Mouse (Mus musculus) thymus, adult 2 months (tissue): Measurements from ENCODE around the gene Spock1. TPM values are rescaled to one million over a fixed set of nuclear protein-coding genes. Genes with fewer than 3 reads are reported as not detected.

ENCODE experiments used
- DNase-seq: peaks from one replicate; pipeline ENCODE4 v3.0.0; 2021
- H3K27ac ChIP-seq: fragments of 200-500 bp; 2 replicates; pipeline ENCODE4 v1.5.1; 2012; ENCODE audit warnings: low read length, control low read depth; ENCODE audit not compliant: control insufficient read depth, insufficient read depth
- H3K27me3 ChIP-seq: fragments of 200-500 bp; 2 replicates; pipeline ENCODE4 v1.6.1; 2012; ENCODE audit warnings: mild to moderate bottlenecking, low read length, moderate library complexity, mixed read lengths; ENCODE audit not compliant: control insufficient read depth, insufficient read depth
- H3K36me3 ChIP-seq: fragments of 200-500 bp; 2 replicates; pipeline ENCODE4 v1.6.1; 2012; ENCODE audit warnings: mild to moderate bottlenecking, low read length, moderate library complexity; ENCODE audit not compliant: control insufficient read depth, insufficient read depth
- H3K4me1 ChIP-seq: fragments of 200-500 bp; replicated peaks from 2 replicates; pipeline ENCODE4 v1.6.1; 2012; ENCODE audit warnings: low read length; ENCODE audit not compliant: control insufficient read depth, insufficient read depth
- H3K4me3 ChIP-seq: fragments of 200-500 bp; 2 replicates; pipeline ENCODE4 v1.5.1; 2012; ENCODE audit warnings: mild to moderate bottlenecking, low read length, control low read depth, moderate library complexity; ENCODE audit not compliant: control insufficient read depth, insufficient read depth
- CTCF ChIP-seq: fragments of 200-500 bp; IDR thresholded peaks from 2 replicates; pipeline ENCODE4 v1.5.1; 2012; ENCODE audit warnings: mild to moderate bottlenecking, control low read depth, low read length, moderate library complexity, borderline replicate concordance; ENCODE audit not compliant: control insufficient read depth, poor library complexity, insufficient read depth; ENCODE audit errors: extremely low read depth
- POLR2A ChIP-seq: fragments of 200-500 bp; IDR thresholded peaks from 2 replicates; pipeline ENCODE4 v1.6.1; 2012; ENCODE audit warnings: mild to moderate bottlenecking, low read length, control low read depth, moderate library complexity; ENCODE audit not compliant: control insufficient read depth, poor library complexity, insufficient read depth; ENCODE audit errors: extremely low read depth
- WGBS: fragments of 180-500 bp; shearing (Covaris S2); methylation state at CpG from one replicate; pipeline ENCODE4 v1.1.7; 2018; 5-methylcytosine and 5-hydroxymethylcytosine counted together
- polyA plus RNA-seq: library from polyadenylated mRNA; depleted of rRNA; stranded (reverse); fragments of >200 nt; gene quantifications from 2 replicates; pipeline ENCODE4 v1.2.3, GENCODE M21; 2012

Gene Spock1
- polyA plus RNA-seq, 1 experiment, result 0.93 TPM

DNA sequence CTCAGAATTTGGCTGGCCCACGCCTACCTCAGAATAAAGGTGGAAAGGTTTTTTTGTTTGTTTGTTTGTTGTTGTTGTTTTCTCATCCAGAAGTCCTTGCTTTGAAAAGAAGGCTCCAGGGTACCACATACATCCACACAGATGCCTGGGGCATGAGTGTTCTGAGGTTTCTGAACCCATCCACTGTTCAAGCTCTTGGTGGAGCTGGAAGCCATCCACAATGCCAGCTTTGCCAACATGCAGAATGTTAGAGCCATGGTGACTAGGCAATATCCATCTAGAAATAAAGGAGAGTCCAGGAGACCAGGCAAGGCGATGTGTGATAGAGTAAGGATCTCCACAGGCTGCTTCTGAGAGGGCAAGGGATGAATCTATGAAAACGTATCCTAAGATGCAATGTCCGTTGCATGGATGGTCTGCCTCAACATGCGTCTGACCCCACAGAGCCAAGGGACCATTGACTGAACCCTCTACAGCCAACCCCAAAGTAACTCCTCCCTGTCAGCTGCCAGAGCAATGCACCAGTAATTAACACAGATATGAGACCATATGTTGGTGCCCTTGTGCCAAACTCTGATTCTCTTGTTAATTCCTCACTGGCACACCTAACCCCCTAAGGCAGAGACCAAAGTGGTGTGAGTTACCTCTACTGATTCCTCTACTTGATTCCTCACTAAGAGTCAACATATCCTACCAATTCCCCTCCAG lies 66.8 kb downstream of the Spock1 start:
- Histone ChIP-seq H3K4me1 (no peaks in the 10 kb centered on the region), H3K27me3 (no peaks in the 10 kb centered on the region), H3K27ac (no peak overlapping the region), H3K36me3 (no peaks in the 10 kb centered on the region), H3K4me3 (no peak overlapping the region)
- no peak for TF ChIP-seq POLR2A
- TF ChIP-seq CTCF, result no peak
- DNase-seq, result no peak
- WGBS, result 93% methylated on average over 5 of the region's 5 CpGs

DNA sequence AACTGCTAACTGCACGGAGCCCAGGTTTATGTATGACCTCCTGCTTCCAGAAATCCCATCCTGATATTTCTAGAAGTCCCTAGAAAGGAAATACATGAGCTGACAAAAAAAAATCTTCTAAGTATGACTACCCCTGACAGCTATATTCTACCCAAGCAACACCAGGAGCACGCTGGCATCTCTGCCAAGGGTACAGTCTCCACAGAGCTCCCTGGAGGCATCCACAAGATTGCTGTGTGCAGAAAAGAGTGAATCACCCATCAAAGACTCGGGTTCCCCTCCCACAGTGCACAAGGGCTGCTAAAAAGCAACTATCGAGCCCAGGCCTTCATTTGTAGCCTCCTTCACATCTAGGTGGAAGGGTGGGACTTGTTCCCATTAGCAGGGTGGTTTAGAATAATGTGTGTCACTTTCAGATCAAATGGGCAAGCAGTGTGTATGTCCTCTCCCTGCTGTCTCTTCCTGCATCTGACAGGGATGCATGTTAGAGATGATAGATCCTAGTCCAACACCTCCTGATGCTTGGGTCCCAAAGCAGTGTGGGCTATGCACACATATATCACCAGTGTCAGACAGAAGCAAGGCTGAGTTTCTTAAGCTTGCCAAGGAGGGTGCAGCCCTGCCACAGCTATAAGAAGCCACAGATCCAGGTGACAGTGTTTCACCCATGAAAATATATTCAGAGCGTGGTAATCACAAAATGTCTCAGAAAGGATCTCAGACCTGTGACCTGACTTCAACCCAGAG lies 70.3 kb downstream of the Spock1 start:
- Histone ChIP-seq H3K27me3 (no peaks in the 10 kb centered on the region), H3K4me3 (no peak overlapping the region), H3K36me3 (no peaks in the 10 kb centered on the region), H3K4me1 (no peaks in the 10 kb centered on the region), H3K27ac (no peak overlapping the region)
- DNase-seq, result no peak
- 75% methylated on average over 5 of the region's 5 CpGs for WGBS
- no peak for TF ChIP-seq CTCF
- TF ChIP-seq POLR2A, result no peak

DNA sequence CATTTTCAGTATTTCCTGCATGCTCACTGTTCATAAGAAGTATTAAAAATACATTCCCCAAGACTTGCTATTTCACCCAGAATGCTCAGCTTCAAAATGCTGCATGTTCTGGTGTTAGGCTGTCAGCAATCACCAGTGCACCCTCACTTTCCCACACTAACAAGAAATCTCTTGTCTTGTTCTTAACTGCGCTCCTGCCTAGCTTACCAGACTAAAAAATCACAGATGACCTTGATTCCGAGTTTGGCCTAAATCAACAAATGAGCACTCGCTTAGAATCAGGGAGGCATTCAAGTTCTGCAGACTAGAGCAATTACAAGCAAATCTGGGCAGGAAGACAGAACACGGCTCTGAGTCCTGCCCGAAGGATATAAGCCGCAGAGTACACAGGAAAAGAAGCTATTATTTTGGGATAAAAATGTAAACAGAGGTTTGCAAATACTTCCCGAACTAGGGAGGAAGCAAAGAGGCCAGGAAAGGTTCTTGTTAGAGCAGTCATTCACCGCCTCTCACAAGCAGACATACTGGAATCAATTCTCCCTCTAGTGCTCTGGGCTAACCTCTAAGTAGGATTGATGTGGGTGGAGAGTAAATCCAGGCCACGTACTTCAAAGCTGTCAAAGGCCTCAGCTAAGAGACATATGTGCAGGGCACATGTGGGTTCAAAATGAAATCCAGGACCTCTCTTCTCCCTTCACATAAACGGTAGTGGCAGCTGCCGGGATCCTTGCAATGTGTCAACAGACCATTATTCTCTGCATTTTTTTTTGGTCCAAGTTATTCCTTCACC lies 76.6 kb downstream of the Spock1 start:
- Histone ChIP-seq H3K27ac (no peak overlapping the region), H3K27me3 (no peaks in the 10 kb centered on the region), H3K4me3 (no peak overlapping the region), H3K4me1 (no peaks in the 10 kb centered on the region), H3K36me3 (no peaks in the 10 kb centered on the region)
- DNase-seq, result no peak
- TF ChIP-seq POLR2A, result no peak
- no peak for TF ChIP-seq CTCF
- WGBS, result 74% methylated on average over 11 of the region's 11 CpGs

DNA sequence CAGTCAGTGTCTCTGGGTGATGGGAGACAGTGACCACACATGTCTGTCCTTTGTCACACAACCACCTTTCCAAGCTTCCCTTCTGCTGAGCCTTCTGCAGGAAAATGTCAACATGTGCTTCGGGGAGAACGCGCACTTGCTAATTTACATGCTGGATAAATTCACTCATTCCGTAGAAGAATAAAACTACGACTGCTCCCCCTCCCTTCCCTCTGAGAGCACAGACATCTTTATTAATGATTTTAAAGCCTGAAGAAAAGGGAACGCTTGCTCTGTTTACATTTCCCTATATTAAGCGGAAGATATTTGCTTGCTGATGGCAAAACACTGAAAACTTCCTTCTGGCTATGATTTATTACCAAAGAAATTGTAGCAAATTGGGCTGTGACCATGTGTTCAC lies 77.2 kb downstream of the Spock1 start:
- no peak overlapping the region for H3K27ac ChIP-seq
- H3K27me3 ChIP-seq, result no peaks in the 10 kb centered on the region
- H3K4me3 ChIP-seq, result no peak overlapping the region
- no peaks in the 10 kb centered on the region for H3K36me3 ChIP-seq
- 90% methylated on average over 7 of the region's 7 CpGs for WGBS
- DNase-seq, result no peak
- TF ChIP-seq CTCF (no peak), POLR2A (no peak)
- no peaks in the 10 kb centered on the region for H3K4me1 ChIP-seq

DNA sequence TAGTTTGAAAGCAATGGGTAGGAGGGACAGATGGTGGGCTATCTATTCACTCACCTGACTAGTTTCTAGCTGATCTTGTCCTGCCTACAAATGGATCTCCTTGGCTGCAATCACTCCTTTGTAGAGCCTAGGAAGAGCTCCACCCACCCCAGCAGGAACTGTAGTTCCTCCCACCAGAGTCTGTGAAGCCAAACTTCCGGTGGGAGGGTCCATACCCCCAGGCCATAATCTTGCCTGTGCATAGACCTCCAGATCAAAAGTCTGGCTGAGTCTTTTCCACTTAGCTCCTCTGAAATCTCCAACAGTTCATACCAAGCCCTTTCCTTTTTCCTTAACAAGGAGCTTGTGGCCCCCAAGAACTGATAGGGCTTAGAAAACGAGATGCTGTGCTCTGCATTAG lies 78.0 kb downstream of the Spock1 start:
- H3K4me3 ChIP-seq, result no peak overlapping the region
- no peak overlapping the region for H3K27ac ChIP-seq
- TF ChIP-seq CTCF (no peak), POLR2A (no peak)
- no peak for DNase-seq
- no peaks in the 10 kb centered on the region for H3K27me3 ChIP-seq
- no peaks in the 10 kb centered on the region for H3K4me1 ChIP-seq
- 40% methylated on average over 2 of the region's 2 CpGs for WGBS
- no peaks in the 10 kb centered on the region for H3K36me3 ChIP-seq

DNA sequence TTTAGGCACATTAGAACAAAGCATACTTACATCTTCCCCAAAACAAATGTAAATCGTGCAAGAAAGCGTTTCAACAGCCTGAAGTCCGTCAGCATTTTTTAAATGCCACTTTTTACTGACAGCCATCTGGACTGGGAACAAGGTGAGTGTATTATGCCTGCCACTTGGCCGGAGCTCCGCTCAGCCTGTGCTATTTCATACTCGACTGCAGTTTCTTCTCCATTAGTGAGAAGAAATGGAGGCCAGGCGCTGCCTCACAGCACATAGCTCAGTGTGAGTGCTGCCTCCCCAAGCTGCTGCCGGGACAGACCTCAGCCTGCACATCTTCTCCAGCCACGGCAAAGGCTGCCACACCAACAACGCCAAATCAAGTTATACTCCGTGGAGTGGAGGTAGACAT lies 91.9 kb downstream of the Spock1 start:
- H3K27me3 ChIP-seq, result no peaks in the 10 kb centered on the region
- no peaks in the 10 kb centered on the region for H3K36me3 ChIP-seq
- no peak for DNase-seq
- no peak overlapping the region for H3K27ac ChIP-seq
- TF ChIP-seq CTCF, result no peak
- TF ChIP-seq POLR2A, result no peak
- 92% methylated on average over 11 of the region's 11 CpGs for WGBS
- H3K4me1 ChIP-seq, result no peaks in the 10 kb centered on the region
- no peak overlapping the region for H3K4me3 ChIP-seq
